Mouse (Mus musculus): Measurements from ENCODE around the gene Plch2.

- no peak for TF ChIP-seq CTCF (IDR thresholded peaks at IDR 0.05; ENCODE audit: low read depth)
- TF ChIP-seq EP300 (optimal IDR thresholded peaks at IDR 0.05), result no peak
Measured at GRCm38 (mm10) chr4:155014791-155015190, 41.8 kb downstream of the Plch2 start.

Measured in stomach, postnatal 0 days (tissue).